Mouse (Mus musculus) heart, embryonic 13.5 days (tissue): Measurements from ENCODE around the gene Otulinl. TPM values are rescaled to one million over a fixed set of nuclear protein-coding genes. Genes with fewer than 3 reads are reported as not detected.

ENCODE experiments used
- ATAC-seq: fragments of 200-750 bp; cut with Nextera tagmentation; 2 replicates; pipeline ENCODE4 v1.8.0; 2017; ENCODE audit warnings: moderate TSS enrichment; ENCODE audit not compliant: insufficient number of reproducible peaks, low FRiP score, low TSS enrichment; ENCODE audit errors: extremely low read depth
- H3K27ac ChIP-seq: fragments of 300-500 bp; sonication (generic); replicated peaks from 2 replicates; pipeline ENCODE4 v1.5.1; 2015; ENCODE audit warnings: moderate library complexity, mild to moderate bottlenecking, inconsistent platforms
- H3K27me3 ChIP-seq: fragments of 300-500 bp; sonication (generic); replicated peaks from 2 replicates; pipeline ENCODE4 v1.6.1; 2015; ENCODE audit warnings: mild to moderate bottlenecking, inconsistent platforms
- H3K36me3 ChIP-seq: fragments of 300-500 bp; sonication (generic); 2 replicates; pipeline ENCODE4 v1.6.1; 2015; ENCODE audit warnings: mild to moderate bottlenecking, inconsistent platforms
- H3K4me1 ChIP-seq: fragments of 300-500 bp; sonication (generic); 2 replicates; pipeline ENCODE4 v1.6.1; 2015; ENCODE audit warnings: inconsistent platforms
- H3K4me2 ChIP-seq: fragments of 300-500 bp; sonication (generic); 2 replicates; pipeline ENCODE4 v1.6.1; 2015; ENCODE audit warnings: inconsistent platforms, mild to moderate bottlenecking, moderate library complexity
- H3K4me3 ChIP-seq: fragments of 300-500 bp; sonication (generic); 2 replicates; pipeline ENCODE4 v1.5.1; 2015; ENCODE audit warnings: moderate library complexity, mild to moderate bottlenecking, inconsistent platforms
- H3K9ac ChIP-seq: fragments of 300-500 bp; sonication (generic); 2 replicates; pipeline ENCODE4 v1.6.1; 2015; ENCODE audit warnings: inconsistent platforms, mild to moderate bottlenecking, moderate library complexity
- H3K9me3 ChIP-seq: fragments of 300-500 bp; sonication (generic); 2 replicates; pipeline ENCODE4 v1.6.1; 2016; ENCODE audit warnings: inconsistent platforms
- WGBS: fragments of 180-500 bp; shearing (Covaris S2); methylation state at CpG from one replicate; pipeline ENCODE4 v1.1.7; 2015; ENCODE audit warnings: mixed read lengths; 5-methylcytosine and 5-hydroxymethylcytosine counted together
- polyA plus RNA-seq: library from polyadenylated mRNA; unstranded; fragments of >200 nt; fragmentation: Nextera tagmentation; extraction: Ambion mirVana; gene quantifications from 2 replicates; pipeline ENCODE4 v1.2.1, GENCODE M21; 2015

Otulinl gene
- polyA plus RNA-seq, 1 experiment from 2014 or later: 4.1 TPM

GRCm38 (mm10) chr15:27655015-27655414 is 26.4 kb downstream of the Otulinl start:
- Histone ChIP-seq H3K9me3 (no peaks in the 10 kb centered on the region), H3K4me3 (no peak overlapping the region), H3K4me1 (peaks cover 3% of the 10 kb centered on the region; the same call in 1 of the 2 replicates), H3K9ac (no peak overlapping the region), H3K4me2 (no peak overlapping the region), H3K27me3 (peaks cover 3% of the 10 kb centered on the region; the same call in 1 of the 2 replicates), H3K36me3 (no peaks in the 10 kb centered on the region), H3K27ac (no peak overlapping the region)
- ATAC-seq: no peak
- 11% methylated on average over 5 of the region's 5 CpGs for WGBS

- WGBS: 41% methylated on average over 3 of the region's 3 CpGs
- Histone ChIP-seq H3K9me3 (no peaks in the 10 kb centered on the region), H3K4me1 (no peaks in the 10 kb centered on the region)
Measured at GRCm38 (mm10) chr15:27647686-27648085, 33.7 kb downstream of the Otulinl start.

GRCm38 (mm10) chr15:27646665-27647064 is 34.7 kb downstream of the Otulinl start:
- WGBS: 90% methylated on average over 8 of the region's 8 CpGs
- no peak for ATAC-seq
- no peaks in the 10 kb centered on the region for H3K4me1 ChIP-seq
- H3K27ac ChIP-seq: no peak overlapping the region
- no peak overlapping the region for H3K4me2 ChIP-seq
- H3K9me3 ChIP-seq: no peaks in the 10 kb centered on the region
- H3K9ac ChIP-seq: no peak overlapping the region
- no peaks in the 10 kb centered on the region for H3K27me3 ChIP-seq
- H3K36me3 ChIP-seq: no peaks in the 10 kb centered on the region
- H3K4me3 ChIP-seq: no peak overlapping the region

More at GRCm38 (mm10) chr15:27647686-27648085, 33.7 kb downstream of the Otulinl start:
- no peak for ATAC-seq
- Histone ChIP-seq H3K27me3 (0 out of 2 replicates have a peak, but pooled peaks cover 3% of the 10 kb centered on the region), H3K4me2 (no peak overlapping the region), H3K9ac (no peak overlapping the region), H3K27ac (no peak overlapping the region), H3K4me3 (no peak overlapping the region), H3K36me3 (no peaks in the 10 kb centered on the region)

- no peak for ATAC-seq
- no peak overlapping the region for H3K27ac ChIP-seq
- H3K4me1 ChIP-seq: no peaks in the 10 kb centered on the region
- no peak overlapping the region for H3K9ac ChIP-seq
- H3K36me3 ChIP-seq: no peaks in the 10 kb centered on the region
- no peak overlapping the region for H3K4me3 ChIP-seq
- no peaks in the 10 kb centered on the region for H3K9me3 ChIP-seq
- no peaks in the 10 kb centered on the region for H3K27me3 ChIP-seq
- 80% methylated on average over 3 of the region's 3 CpGs for WGBS
- no peak overlapping the region for H3K4me2 ChIP-seq
Measured at GRCm38 (mm10) chr15:27645250-27645649, 36.1 kb downstream of the Otulinl start.

DNA sequence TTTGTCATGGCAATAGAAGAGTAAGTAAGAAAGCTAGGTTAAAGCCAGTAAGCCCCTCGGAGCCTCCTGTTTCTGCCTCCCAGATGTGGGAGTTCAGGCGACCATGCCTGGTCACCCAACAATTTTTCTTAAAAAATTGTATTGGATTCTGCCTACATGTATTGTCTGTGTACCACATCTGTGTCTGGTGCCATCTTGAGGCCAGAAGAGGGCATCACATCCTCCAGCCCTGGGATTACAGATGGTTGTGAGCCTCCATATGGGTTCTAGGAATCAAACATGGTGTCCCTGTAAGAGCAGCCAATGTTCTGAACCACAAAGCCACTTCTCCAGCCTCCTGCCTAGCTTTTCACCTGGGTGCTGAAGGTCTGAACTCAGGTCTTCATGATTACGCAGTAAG is 38.5 kb downstream of the Otulinl start:
- no peaks in the 10 kb centered on the region for H3K4me1 ChIP-seq
- ATAC-seq: no peak
- no peak overlapping the region for H3K9ac ChIP-seq
- no peak overlapping the region for H3K27ac ChIP-seq
- no peaks in the 10 kb centered on the region for H3K27me3 ChIP-seq
- no peak overlapping the region for H3K4me2 ChIP-seq
- H3K36me3 ChIP-seq: no peaks in the 10 kb centered on the region
- 73% methylated on average over 3 of the region's 3 CpGs for WGBS
- H3K9me3 ChIP-seq: no peaks in the 10 kb centered on the region
- no peak overlapping the region for H3K4me3 ChIP-seq

DNA sequence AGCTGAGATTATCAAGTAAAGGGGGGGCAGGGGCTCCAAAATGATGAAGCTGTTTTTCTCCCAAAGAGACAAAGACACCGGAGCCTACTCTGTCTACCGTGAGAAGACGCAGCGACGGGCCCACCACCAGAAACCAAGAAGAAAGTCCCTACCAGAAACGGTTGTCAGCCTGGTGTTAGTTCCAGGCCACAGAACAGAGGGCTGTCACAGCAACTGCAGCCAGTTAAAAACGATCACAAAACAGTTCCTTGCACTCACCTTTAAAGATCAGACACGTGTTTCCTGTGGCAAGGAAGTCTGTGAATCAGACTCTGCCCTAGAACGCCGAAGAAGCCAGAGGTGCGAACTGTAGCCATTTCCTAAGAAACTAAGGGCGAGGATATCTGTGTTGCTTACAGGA is 40.2 kb downstream of the Otulinl start:
- WGBS: 44% methylated on average over 12 of the region's 12 CpGs
- H3K27me3 ChIP-seq: no peaks in the 10 kb centered on the region
- H3K27ac ChIP-seq: no peak overlapping the region
- H3K4me2 ChIP-seq: no peak overlapping the region
- no peaks in the 10 kb centered on the region for H3K36me3 ChIP-seq
- no peak overlapping the region for H3K4me3 ChIP-seq
- H3K9me3 ChIP-seq: no peaks in the 10 kb centered on the region
- ATAC-seq: no peak
- no peak overlapping the region for H3K9ac ChIP-seq
- H3K4me1 ChIP-seq: no peaks in the 10 kb centered on the region

GRCm38 (mm10) chr15:27633941-27634900 is 47.2 kb downstream of the Otulinl start:
- Histone ChIP-seq H3K9ac (no peak overlapping the region), H3K36me3 (no peaks in the 10 kb centered on the region), H3K4me2 (no peak overlapping the region), H3K27me3 (no peaks in the 10 kb centered on the region), H3K4me3 (no peak overlapping the region), H3K9me3 (no peaks in the 10 kb centered on the region), H3K27ac (no peak overlapping the region), H3K4me1 (peaks cover 14% of the 10 kb centered on the region)
- WGBS: 71% methylated on average over 8 of the region's 8 CpGs
- no peak for ATAC-seq

- peak within 1 kb of the TSS; percentile 75 for H3K27ac ChIP-seq
- H3K4me1 ChIP-seq: peaks cover 42% of the 10 kb centered on the region
- H3K9me3 ChIP-seq: no peaks in the 10 kb centered on the region
- H3K36me3 ChIP-seq: peaks cover 11% of the 10 kb centered on the region
- peak within 1 kb of the TSS; percentile 97 for H3K4me3 ChIP-seq
- peak within 1 kb of the TSS; percentile 90 for H3K4me2 ChIP-seq
- H3K27me3 ChIP-seq: no peaks in the 10 kb centered on the region
- H3K9ac ChIP-seq: peak within 1 kb of the TSS; percentile 96
- peak; percentile 98 for ATAC-seq
- WGBS: 7% methylated on average over 55 of the region's 56 CpGs
Measured at GRCm38 (mm10) chr15:27630601-27631383, 50.6 kb downstream of the Otulinl start, which contains the start of gene Otulin. Gene Otulin, minus strand, starts transcription at chr15:27630693.

DNA sequence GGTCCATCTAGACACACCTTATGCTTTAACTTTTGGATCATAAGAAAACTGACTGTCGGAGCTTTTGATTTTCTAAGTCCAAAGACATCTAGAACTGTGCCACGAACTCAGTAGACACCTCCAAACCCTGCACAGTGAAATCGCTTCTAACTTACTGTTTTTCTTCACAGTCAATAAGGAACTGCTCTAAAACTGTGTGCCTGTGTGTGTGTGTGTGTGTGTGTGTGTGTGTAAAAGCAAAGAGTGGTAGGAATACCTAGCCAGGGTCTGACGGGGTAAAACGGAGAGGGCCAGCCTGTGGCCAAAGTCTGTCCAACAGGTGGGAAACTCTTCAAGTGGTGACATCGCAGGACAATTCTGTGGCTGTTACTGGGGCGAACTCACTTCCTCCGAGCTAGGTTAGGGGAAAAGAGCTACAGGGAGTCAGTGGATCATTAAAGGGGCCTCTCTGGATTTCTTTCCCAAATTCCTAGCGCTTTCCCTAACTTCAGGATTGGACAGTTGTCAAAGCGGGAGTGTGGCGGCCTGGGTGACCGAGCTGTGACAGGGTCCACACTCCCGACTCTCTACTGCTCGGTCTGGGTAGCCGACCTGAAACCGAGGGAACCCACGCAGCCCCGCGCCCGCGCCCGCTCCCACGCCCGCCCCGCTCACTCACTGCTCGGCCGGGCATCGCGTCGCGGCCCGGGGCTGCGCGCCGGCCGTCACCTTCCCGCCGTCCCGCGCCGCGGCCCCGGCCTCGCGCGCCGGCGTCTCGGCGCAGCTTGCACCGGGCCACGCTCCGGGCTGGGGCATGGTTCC is 51.4 kb downstream of the Otulinl start:
- Histone ChIP-seq H3K4me3 (peak overlapping the region; percentile 97), H3K36me3 (peaks cover 16% of the 10 kb centered on the region), H3K4me1 (peaks cover 50% of the 10 kb centered on the region), H3K9me3 (no peaks in the 10 kb centered on the region), H3K27me3 (no peaks in the 10 kb centered on the region), H3K27ac (peak overlapping the region; percentile 75), H3K4me2 (peak overlapping the region; percentile 90), H3K9ac (peak overlapping the region; percentile 96)
- ATAC-seq: peak; percentile 49; the same call in 1 of the 2 replicates
- WGBS: 2% methylated on average over 52 of the region's 53 CpGs

DNA sequence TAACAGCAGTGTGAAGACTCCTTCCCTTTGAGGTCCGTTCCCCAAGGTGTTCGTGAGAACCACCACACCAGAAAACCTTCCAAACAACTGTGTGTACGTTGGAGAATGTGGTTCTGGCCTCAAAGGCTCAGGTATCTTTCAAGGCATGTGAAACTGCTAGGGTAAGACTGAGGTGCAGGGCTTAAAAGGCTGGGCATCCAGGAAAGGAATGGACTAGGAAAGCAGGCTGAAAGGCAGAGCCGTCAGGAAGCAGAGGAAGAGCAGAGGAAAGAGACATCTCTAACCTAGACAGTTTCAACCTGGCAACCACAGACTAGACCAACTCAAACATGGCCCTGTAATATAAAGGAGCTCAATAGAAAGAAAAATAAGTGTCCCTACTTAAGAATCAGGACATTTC is 52.3 kb downstream of the Otulinl start:
- WGBS: 77% methylated on average over 4 of the region's 4 CpGs
- H3K9me3 ChIP-seq: no peaks in the 10 kb centered on the region
- H3K9ac ChIP-seq: peak overlapping the region; percentile 96
- H3K4me1 ChIP-seq: peaks cover 60% of the 10 kb centered on the region
- no peaks in the 10 kb centered on the region for H3K27me3 ChIP-seq
- peaks cover 16% of the 10 kb centered on the region for H3K36me3 ChIP-seq
- H3K27ac ChIP-seq: no peak overlapping the region
- peak overlapping the region; percentile 90 for H3K4me2 ChIP-seq
- H3K4me3 ChIP-seq: peak overlapping the region; percentile 97
- ATAC-seq: no peak
